In genomic region chr4:55124126-55124525, GRCm38 (mm10) we compare ENCODE assay signal across 33 mouse cellular contexts.
"Had no signal": no experiment of that assay in that cellular context is flagged by ENCODE, and none has a peak within 500 bp of the region (broad histone marks: within the 10 kb centered on the region; RNA-seq: fewer than 3 reads in every experiment).

No protein-coding gene starts in this region.

- DNase-seq: heart, postnatal 10 days; heart, postnatal 14 days; heart, postnatal 36 days; heart, postnatal 4 days; kidney, adult 11 months; kidney, adult 18-20 months; kidney, adult 2 months; kidney, adult 8-10 months; kidney, adult 9 months; kidney, postnatal 10 days; kidney, postnatal 14 days; kidney, postnatal 25 days; kidney, postnatal 4 days; layer of hippocampus, adult 9-11 months; layer of hippocampus, postnatal 36 days had no signal

- H3K4me3 ChIP-seq: heart, embryonic 10.5 days; heart, embryonic 12.5 days; heart, embryonic 13.5 days; heart, embryonic 15.5 days; hindbrain, embryonic 10.5 days; hindbrain, embryonic 12.5 days; hindbrain, embryonic 13.5 days; hindbrain, embryonic 15.5 days; intestine, embryonic 15.5 days; kidney, embryonic 15.5 days; layer of hippocampus, adult 2 months had no signal

- H3K27ac ChIP-seq: heart, embryonic 10.5 days; heart, embryonic 13.5 days; heart, embryonic 15.5 days; hindbrain, embryonic 10.5 days; hindbrain, embryonic 12.5 days; hindbrain, embryonic 13.5 days; hindbrain, embryonic 14.5 days; hindbrain, embryonic 15.5 days; hindbrain, postnatal 0 days; intestine, embryonic 15.5 days; kidney, embryonic 15.5 days; kidney, postnatal 0 days; layer of hippocampus, adult 2 months had no signal

- ATAC-seq: hindbrain, embryonic 16.5 days; hindbrain, postnatal 0 days; inflammation-experienced regulatory T-cells, adult 6 months; intestine, embryonic 15.5 days; intestine, embryonic 16.5 days; intestine, postnatal 0 days had no signal
